Mouse (Mus musculus) G1E (cell line): ENCODE data around the gene Cd69. TPM values are rescaled to one million over a fixed set of nuclear protein-coding genes. Genes with fewer than 3 reads are reported as not detected.

Experiments used
- ATAC-seq: 2 replicates; pipeline ENCODE4 v1.8.0; 2016; ENCODE audit warnings: mild to moderate bottlenecking; ENCODE audit not compliant: insufficient number of reproducible peaks, poor library complexity, low FRiP score, severe bottlenecking; ENCODE audit errors: extremely low read depth
- DNase-seq: peaks from one replicate; pipeline ENCODE4 v3.0.0; 2012; ENCODE audit warnings: low spot score
- H3K27me3 ChIP-seq: 2 replicates; pipeline ENCODE4 v1.6.1; 2012; ENCODE audit warnings: mild to moderate bottlenecking, low read length, inconsistent platforms; ENCODE audit not compliant: insufficient read depth
- H3K36me3 ChIP-seq: replicated peaks from 2 replicates; pipeline ENCODE3; 2012; ENCODE audit warnings: mild to moderate bottlenecking, inconsistent platforms
- H3K4me1 ChIP-seq: 2 replicates; pipeline ENCODE4 v1.6.1; 2012; ENCODE audit warnings: low read depth, low read length, inconsistent platforms, mixed read lengths; ENCODE audit not compliant: insufficient read depth
- H3K4me3 ChIP-seq: 2 replicates; pipeline ENCODE4 v1.5.1; 2012; ENCODE audit warnings: low read depth, mild to moderate bottlenecking, inconsistent platforms, low read length, moderate library complexity, mixed read lengths
- H3K9me3 ChIP-seq: replicated peaks from 2 replicates; pipeline ENCODE4 v1.6.1; 2012; ENCODE audit warnings: inconsistent platforms
- CTCF ChIP-seq: IDR thresholded peaks from 2 replicates; pipeline ENCODE4 v1.5.1; 2012; ENCODE audit warnings: low read depth, low read length, inconsistent platforms, mixed read lengths
- GATA1 ChIP-seq: IDR thresholded peaks from 2 replicates; pipeline ENCODE4 v1.6.1; 2012; ENCODE audit warnings: borderline replicate concordance, low read length, inconsistent platforms, mixed read lengths
- GATA2 ChIP-seq: IDR thresholded peaks from 2 replicates; pipeline ENCODE4 v1.6.1; 2012; ENCODE audit warnings: low read depth, low read length, inconsistent platforms, borderline replicate concordance
- POLR2AphosphoS5 ChIP-seq: IDR thresholded peaks from 2 replicates; pipeline ENCODE4 v1.6.1; 2012; ENCODE audit warnings: low read depth, low read length, inconsistent platforms; ENCODE audit not compliant: insufficient replicate concordance
- TAL1 ChIP-seq: conservative IDR thresholded peaks from 2 replicates; pipeline ENCODE4 v1.6.1; 2012; ENCODE audit warnings: low read depth, low read length, inconsistent platforms, mixed read lengths
- polyA plus RNA-seq: library from polyadenylated mRNA; stranded (reverse); fragments of >175 nt; gene quantifications from 2 replicates; pipeline ENCODE4 v1.2.3, GENCODE M21; 2012
- total RNA-seq, 2 experiments: library from RNA; stranded (forward) in 1 of 2; stranded (reverse) in 1 of 2; fragments of 200-1000 nt in 1 of 2; fragments of >200 nt in 1 of 2; fragmentation: Nextera tagmentation in 1 of 2; gene quantifications; 2 replicates each; pipeline ENCODE4 v1.2.3; 2014 to 2017

Gene Cd69
- total and polyA plus RNA-seq, 3 experiments: not detected

DNA sequence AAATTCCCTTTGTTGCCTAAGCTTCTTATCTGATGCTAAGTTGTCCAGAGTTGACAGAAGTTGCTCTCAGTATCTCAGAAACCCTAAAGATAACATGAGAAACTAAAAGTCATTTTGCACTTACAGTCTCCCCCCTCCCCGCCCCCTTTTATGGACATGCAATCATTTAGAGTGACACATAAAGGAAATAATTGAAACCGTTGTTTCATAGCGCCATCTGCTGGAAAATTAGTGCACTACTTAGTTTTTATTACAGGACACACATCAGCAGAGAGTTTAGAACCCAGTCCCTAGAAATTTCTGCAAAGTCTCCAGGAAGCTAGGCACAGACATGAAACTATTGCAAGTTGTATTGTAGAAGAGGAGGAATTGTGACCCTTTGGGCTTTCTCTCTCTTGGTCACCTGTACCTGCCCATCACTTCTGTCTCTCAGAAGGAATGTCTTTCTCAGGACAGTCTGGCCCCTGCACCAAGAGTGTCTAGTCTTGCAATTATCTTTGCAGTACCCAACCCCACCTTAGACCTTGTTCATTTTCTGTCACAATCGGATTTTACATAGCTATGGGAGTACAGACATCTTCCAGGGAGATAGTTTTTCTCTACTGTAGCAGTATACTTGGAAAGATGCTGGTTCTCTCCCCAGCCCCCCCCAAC lies 20.2 kb downstream of the Cd69 start:
- no peaks in the 10 kb centered on the region for H3K4me1 ChIP-seq
- no peak for ATAC-seq
- no peaks in the 10 kb centered on the region for H3K36me3 ChIP-seq
- DNase-seq: no peak
- no peak overlapping the region for H3K4me3 ChIP-seq
- no peak for TF ChIP-seq TAL1
- no peaks in the 10 kb centered on the region for H3K27me3 ChIP-seq
- H3K9me3 ChIP-seq: peaks cover 7% of the 10 kb centered on the region; the same call in 1 of the 2 replicates

DNA sequence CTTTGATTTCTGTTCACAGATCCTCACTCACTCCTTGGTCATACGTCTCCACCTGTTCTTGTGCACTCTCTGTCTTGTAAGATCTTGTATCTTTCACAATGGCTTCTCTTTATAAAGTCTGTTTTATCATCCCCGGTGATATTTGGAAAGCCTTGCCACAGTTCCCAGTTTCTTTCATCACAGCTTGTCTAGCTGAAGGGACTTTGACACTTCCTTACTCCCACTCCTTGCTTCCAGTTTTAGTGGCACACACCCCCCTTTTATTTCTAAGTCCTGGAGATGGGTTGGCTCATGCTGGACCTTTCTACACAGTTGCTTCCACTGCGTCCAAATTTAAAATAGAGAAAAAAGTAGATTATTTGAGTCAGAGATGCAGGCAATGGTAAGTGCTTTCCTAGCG lies 20.9 kb downstream of the Cd69 start:
- TF ChIP-seq POLR2AphosphoS5 (no peak), TAL1 (no peak), GATA1 (no peak), CTCF (no peak), GATA2 (no peak)
- Histone ChIP-seq H3K4me3 (no peak overlapping the region), H3K4me1 (no peaks in the 10 kb centered on the region), H3K27me3 (no peaks in the 10 kb centered on the region), H3K9me3 (peaks cover 9% of the 10 kb centered on the region; the same call in 1 of the 2 replicates), H3K36me3 (no peaks in the 10 kb centered on the region)
- no peak for DNase-seq
- ATAC-seq: no peak

DNA sequence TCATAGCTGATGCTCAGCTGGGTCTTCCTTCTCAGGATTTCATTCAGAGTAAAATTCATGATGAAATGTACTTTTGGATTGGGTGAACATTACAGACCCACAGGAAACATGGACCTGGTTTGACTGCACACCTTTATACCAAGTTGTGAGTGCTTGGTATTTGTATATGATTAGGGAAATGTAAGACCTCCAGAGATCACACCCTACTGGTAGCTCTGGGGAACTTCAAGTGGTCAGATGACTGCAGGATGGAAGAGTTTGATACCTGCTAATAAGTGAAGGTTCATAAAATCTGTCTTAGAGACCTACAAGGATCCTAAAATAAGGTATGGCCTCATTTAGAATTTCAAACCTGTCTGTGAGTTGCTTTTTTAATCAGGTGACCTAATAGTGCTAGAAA lies 27.0 kb downstream of the Cd69 start:
- Histone ChIP-seq H3K4me3 (no peak overlapping the region), H3K27me3 (no peaks in the 10 kb centered on the region), H3K36me3 (no peaks in the 10 kb centered on the region), H3K4me1 (no peaks in the 10 kb centered on the region), H3K9me3 (peaks cover 8% of the 10 kb centered on the region)
- no peak for TF ChIP-seq GATA1
- no peak for TF ChIP-seq GATA2
- no peak for TF ChIP-seq POLR2AphosphoS5
- TF ChIP-seq TAL1: no peak
- no peak for TF ChIP-seq CTCF
- ATAC-seq: no peak
- no peak for DNase-seq

DNA sequence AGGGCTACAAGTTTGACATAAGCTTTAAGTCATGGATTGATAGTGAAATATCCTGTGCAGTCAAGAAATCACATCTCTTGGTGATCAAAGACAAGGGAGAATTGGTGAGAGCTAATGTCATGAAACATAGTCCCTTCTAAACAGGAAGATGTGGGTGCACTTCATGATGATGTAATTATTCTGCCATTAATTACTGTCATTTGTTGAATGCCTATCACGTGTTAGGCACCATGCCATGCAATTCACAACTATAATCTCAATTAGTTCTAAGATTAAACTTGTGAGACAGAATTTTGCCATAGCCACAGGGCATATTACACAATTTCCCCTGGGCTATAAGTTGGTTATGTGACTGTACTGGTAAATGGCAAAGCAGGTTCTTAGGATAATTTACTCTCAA lies 28.2 kb downstream of the Cd69 start:
- Histone ChIP-seq H3K36me3 (no peaks in the 10 kb centered on the region), H3K9me3 (peaks cover 8% of the 10 kb centered on the region), H3K4me3 (no peak overlapping the region), H3K27me3 (no peaks in the 10 kb centered on the region), H3K4me1 (no peaks in the 10 kb centered on the region)
- no peak for ATAC-seq
- no peak for TF ChIP-seq GATA2
- no peak for TF ChIP-seq POLR2AphosphoS5
- no peak for TF ChIP-seq TAL1
- no peak for TF ChIP-seq GATA1
- no peak for TF ChIP-seq CTCF
- no peak for DNase-seq

DNA sequence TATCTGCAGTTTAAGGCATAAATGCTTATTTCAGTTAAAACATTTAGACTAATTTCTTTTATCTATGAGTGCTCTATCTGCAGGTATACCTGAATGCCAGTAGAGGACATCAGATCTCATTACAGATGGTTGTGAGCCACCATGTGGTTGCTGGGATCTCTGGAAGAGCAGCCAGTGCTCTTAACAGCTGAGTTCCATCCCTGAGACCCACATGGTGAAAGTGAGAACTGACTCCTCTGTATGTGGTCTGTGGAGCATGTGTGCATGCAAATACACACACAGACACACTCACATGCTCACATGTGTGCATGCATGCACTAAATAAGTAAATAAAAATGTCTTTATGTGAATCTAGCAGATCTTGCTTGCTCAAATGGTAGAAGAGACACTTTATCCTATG lies 29.4 kb downstream of the Cd69 start:
- TF ChIP-seq CTCF: no peak
- H3K4me3 ChIP-seq: no peak overlapping the region
- H3K36me3 ChIP-seq: no peaks in the 10 kb centered on the region
- no peaks in the 10 kb centered on the region for H3K27me3 ChIP-seq
- DNase-seq (no peak), ATAC-seq (no peak)
- no peaks in the 10 kb centered on the region for H3K4me1 ChIP-seq
- peaks cover 8% of the 10 kb centered on the region for H3K9me3 ChIP-seq

DNA sequence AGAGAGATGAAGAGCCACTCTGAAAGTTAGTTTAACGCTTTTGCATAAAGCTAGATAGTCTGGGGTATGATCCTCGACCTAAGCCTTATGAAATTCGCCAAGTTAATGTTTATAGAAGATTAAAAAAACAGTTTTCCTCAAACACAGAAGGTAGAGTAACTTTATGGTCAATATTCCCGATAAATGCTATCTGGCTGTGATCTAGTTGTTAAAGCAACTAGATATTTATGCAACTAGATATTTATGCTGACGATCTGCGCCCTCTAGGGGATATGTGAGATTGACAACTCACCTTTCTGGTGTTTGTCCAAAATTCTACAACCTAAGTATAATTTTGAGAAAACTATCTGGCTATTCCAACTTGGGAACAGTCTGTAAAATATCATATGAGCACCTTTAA lies 33.3 kb downstream of the Cd69 start:
- Histone ChIP-seq H3K4me3 (no peak overlapping the region), H3K27me3 (no peaks in the 10 kb centered on the region), H3K4me1 (no peaks in the 10 kb centered on the region), H3K9me3 (peaks cover 9% of the 10 kb centered on the region), H3K36me3 (no peaks in the 10 kb centered on the region)
- no peak for TF ChIP-seq GATA2
- no peak for TF ChIP-seq TAL1
- TF ChIP-seq POLR2AphosphoS5: no peak
- ATAC-seq (no peak), DNase-seq (no peak)

DNA sequence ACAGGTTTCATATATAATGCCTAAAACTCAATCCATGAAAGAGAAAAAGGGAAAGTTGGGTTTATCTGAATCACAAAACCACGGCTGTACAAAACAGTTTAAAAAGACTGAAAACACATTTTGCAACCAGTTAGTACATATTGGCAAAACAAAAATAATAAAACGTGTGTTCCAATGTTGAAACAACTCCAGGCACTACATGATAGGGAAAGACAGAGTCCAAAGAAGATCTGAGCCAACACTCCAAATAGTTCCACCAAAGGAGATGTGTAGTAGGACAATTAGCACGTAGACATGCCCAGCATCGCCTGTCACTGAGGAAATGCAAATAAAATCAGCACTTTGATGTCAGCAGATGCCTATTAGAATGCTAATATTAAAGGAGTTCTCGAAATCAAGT lies 33.8 kb downstream of the Cd69 start:
- no peak for TF ChIP-seq GATA1
- TF ChIP-seq GATA2: no peak
- no peak for TF ChIP-seq POLR2AphosphoS5
- TF ChIP-seq TAL1: no peak
- TF ChIP-seq CTCF: no peak
- H3K4me1 ChIP-seq: no peaks in the 10 kb centered on the region
- ATAC-seq (no peak), DNase-seq (no peak)
- peaks cover 9% of the 10 kb centered on the region for H3K9me3 ChIP-seq
- no peaks in the 10 kb centered on the region for H3K36me3 ChIP-seq
- no peak overlapping the region for H3K4me3 ChIP-seq
- no peaks in the 10 kb centered on the region for H3K27me3 ChIP-seq
